Mouse (Mus musculus): Measurements from ENCODE around the gene Ubap2.

DNA sequence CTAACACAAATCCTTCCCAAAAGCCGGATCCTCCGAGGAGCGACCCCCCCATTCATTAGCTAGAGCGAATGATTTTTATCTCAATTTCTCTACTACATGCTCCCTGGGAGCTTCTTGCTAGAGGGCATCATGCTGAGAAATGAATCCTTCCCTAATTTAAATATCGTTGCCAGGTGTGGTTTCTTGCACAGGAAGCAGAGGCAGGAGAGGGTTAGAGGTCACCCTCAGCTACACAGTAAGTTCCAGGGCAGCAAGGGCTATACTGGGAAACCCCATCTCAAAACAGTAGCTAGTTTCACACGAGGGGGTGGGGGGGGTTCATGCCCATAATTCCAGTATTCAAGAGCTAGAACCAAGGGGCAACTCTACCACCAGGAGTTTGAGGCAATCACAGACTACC is 32.5 kb upstream of the Ubap2 start:
- no peak for TF ChIP-seq EP300 (optimal IDR thresholded peaks at IDR 0.05)
- TF ChIP-seq CTCF (IDR thresholded peaks at IDR 0.05; ENCODE audit: low read depth) = no peak
